Mouse (Mus musculus) erythroid progenitor cell, adult 5-6 weeks (primary cell): ENCODE data around the gene Eif1b. TPM values are rescaled to one million over a fixed set of nuclear protein-coding genes. Genes with fewer than 3 reads are reported as not detected.
"Not testable (repeated sequence)": the region's sequence is repeated elsewhere in the genome, so short reads cannot be mapped to it uniquely, and the experiment has no call there.

Experiments
- ATAC-seq: replicated peaks from 2 replicates; pipeline ENCODE4 v1.8.0; 2016; ENCODE audit warnings: moderate number of reproducible peaks, mild to moderate bottlenecking, moderate TSS enrichment, inconsistent platforms; ENCODE audit not compliant: poor library complexity, low FRiP score, severe bottlenecking
- total RNA-seq, 2 experiments: library from RNA; stranded (forward) in 1 of 2; stranded (reverse) in 1 of 2; fragments of 150-400 nt in 1 of 2; fragments of 186-747, 209-891 nt in 1 of 2; gene quantifications; 2 replicates each; pipeline versions ENCODE4 v1.2.3 to v1.2.4; 2015 to 2017; ENCODE audit warnings: low replicate concordance in 2 of 2

Eif1b gene
- total RNA-seq, 2 experiments from 2014 or later, result 31.4 to 59.5 TPM

DNA sequence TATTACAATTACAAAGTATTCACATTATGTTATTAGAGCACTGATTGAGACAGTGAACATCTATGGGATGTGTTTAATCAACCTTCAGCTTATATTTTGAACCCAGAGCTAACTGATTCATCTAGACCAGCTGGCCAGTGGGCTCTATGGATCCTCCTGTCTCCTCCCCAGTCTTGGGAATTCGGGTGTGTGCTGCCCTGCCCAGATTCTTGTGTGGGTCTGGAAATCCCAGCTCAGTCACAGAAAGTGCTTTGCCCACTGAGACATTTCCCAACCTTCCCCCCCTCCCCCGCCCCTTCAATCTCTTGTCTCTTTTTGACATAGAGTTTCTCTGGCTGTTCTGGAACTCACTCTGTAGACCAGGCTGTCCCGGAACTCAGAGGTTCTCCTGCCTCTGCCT, 26.9 kb downstream of the Eif1b start:
- ATAC-seq, result no peak

- no peak for ATAC-seq
Measured at GRCm38 (mm10) chr9:120519469-120520125, 27.6 kb downstream of the Eif1b start.

- no peak for ATAC-seq
Measured at GRCm38 (mm10) chr9:120521161-120521560, 29.1 kb downstream of the Eif1b start.

- no peak for ATAC-seq
Measured at GRCm38 (mm10) chr9:120527270-120527669, 35.2 kb downstream of the Eif1b start.

DNA sequence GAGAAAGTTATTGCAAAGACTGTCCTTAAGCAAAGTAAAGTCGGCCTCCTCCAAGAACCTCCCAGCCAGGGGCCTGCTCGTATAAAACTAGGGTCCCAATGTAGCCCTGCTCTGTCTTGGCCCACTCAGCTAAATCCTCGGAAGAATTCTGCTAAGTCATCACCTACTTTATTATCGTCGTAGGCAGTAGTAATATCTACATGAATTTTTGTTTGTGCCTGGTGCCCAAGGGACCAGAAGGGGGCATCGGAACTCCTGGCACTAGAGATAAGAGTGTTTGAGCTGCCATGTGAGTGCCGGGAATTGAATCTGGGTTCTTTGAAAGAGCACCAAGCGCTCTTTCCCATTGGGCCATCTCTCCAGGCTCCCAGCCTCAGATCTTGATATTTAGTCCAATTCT, 35.9 kb downstream of the Eif1b start:
- ATAC-seq, result no peak

DNA sequence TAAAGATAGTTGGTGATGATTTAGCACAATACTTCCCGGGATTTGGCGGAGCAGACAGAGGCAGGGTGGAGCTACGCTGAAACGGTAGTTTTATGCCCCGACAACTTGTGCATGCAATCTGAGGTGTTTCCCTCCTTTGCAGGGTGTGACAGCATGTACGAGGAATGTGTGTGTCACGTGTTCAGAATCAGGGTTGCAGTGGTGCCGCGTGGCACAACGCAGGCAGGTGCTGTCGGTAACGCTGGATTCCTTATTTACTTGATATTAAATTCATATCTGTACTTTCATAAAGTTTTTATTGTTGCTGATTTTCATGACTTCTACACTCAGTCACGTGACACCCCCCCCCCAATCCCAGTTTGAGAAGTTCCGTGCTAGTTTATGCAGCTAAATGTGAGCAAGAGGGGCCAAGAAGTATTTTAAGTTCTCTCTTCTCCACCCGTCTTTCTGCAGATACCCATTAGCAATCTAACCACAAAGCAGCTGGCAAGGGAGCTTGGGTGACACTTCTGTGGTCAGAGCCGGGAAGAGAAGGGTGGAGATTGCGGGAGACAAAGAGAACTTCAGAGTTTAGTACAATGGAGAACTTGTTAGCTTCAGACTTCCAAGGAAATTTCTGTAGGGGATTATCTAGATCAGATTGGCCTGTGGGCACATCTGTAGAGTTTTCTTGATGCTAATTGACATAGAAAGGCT, 36.9 kb downstream of the Eif1b start:
- ATAC-seq, result no peak

DNA sequence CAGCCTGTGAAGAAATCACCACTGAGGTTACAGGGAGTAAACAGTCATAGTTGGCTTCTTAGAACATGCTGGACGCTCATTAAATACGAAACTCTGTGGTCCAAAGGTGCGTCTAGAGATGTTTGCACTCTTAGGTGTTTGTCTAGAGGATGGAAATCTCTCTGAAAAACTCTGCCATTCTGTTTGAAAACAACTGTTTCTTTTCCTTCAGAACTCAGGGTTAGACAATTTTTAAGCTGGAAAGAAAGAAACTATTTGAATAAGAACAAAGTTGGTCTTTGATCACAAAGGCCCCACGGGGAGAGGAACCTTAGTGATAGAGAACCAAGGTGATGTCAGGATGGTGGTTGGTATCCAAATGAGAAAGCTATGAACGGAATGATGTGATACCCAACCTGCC, 38.4 kb downstream of the Eif1b start:
- no peak for ATAC-seq

GRCm38 (mm10) chr9:120532062-120532461, 40.0 kb downstream of the Eif1b start:
- no peak for ATAC-seq

DNA sequence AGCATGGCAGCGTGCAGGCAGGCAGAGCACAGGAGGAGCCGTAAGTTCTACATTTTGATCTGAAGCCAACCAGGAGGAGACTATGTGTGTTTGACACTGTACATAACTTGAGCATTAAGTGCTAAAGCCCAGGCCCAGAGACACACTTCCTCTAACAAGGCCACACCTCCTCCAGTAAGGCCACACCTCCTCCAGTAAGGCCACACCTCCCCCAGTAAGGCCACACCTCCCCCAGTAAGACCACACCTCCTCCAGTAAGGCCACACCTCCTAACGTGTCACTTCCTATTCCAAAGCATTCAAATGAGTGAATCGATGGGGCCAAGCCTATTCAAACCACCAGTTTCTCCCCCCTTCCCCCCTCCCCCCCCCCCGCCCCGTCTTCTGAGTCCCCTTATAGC, 40.7 kb downstream of the Eif1b start:
- ATAC-seq, result no peak

GRCm38 (mm10) chr9:120533446-120533950, 41.5 kb downstream of the Eif1b start:
- ATAC-seq, result not testable (repeated sequence)

- ATAC-seq, result peak; percentile 80
Measured at GRCm38 (mm10) chr9:120539662-120540251, 47.7 kb downstream of the Eif1b start, which contains the start of gene Entpd3. Gene Entpd3 (plus strand): TSS chr9:120539818.

- no peak for ATAC-seq
Measured at GRCm38 (mm10) chr9:120541411-120541810, 49.4 kb downstream of the Eif1b start.

- no peak for ATAC-seq
Measured at GRCm38 (mm10) chr9:120542241-120542640, 50.2 kb downstream of the Eif1b start.

Other genes with a start within 250 kb of the Eif1b start
- not detected in 2 replicates for gene Myrip, start 190.7 kb upstream of the Eif1b start, total RNA-seq (2015; ENCODE audit: low replicate concordance)
- not detected in 2 replicates for gene Myrip, start 190.7 kb upstream of the Eif1b start, total RNA-seq (2017; ENCODE audit: low replicate concordance)
- gene Entpd3, start 47.6 kb downstream of the Eif1b start, total RNA-seq (2015; ENCODE audit: low replicate concordance), result 0.42 TPM in 1 of 2 replicates, not detected in the other
- not detected in 2 replicates for gene Entpd3, start 47.6 kb downstream of the Eif1b start, total RNA-seq (2017; ENCODE audit: low replicate concordance)
- gene Rpl14, start 79.2 kb downstream of the Eif1b start, total RNA-seq (2015; ENCODE audit: low replicate concordance), result 526 and 549 TPM in 2 replicates
- gene Rpl14, start 79.2 kb downstream of the Eif1b start, total RNA-seq (2017; ENCODE audit: low replicate concordance), result 375 and 420 TPM in 2 replicates